Mouse (Mus musculus): Measurements from ENCODE around the gene Slc31a2.

DNA sequence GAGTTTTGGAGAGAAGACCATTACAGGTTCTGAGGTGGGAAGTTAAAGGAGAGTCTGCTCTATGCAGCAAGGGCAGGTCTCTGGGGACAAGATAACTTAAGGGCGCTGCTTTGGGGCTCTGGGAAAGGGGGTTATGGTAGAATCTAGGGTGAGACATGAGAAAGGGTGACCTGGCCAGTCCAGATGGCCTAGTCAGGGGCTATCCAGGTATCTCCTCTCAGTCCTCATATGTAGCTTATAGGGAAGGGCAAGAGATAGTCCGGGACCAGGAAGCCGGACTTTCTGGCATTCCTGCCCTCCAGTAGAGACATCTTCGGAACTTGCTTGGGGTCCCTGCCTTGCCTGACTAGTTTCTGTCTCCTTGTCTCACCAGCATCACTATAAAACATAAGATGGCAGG lies 10.6 kb upstream of the Slc31a2 start:
- TF ChIP-seq CTCF (IDR thresholded peaks at IDR 0.05; ENCODE audit: control insufficient read depth, insufficient read depth, insufficient replicate concordance, low read depth, low read length): no peak
- TF ChIP-seq POLR2A (IDR thresholded peaks at IDR 0.05; ENCODE audit: control insufficient read depth, low read depth, low read length): no peak
